Mouse (Mus musculus) large intestine, adult 2 months (tissue): ENCODE results near the gene Tnfrsf1a. TPM values are rescaled to one million over a fixed set of nuclear protein-coding genes. Genes with fewer than 3 reads are reported as not detected.
"Not testable (repeated sequence)": the region's sequence is repeated elsewhere in the genome, so short reads cannot be mapped to it uniquely, and the experiment has no call there.

Experiments
- DNase-seq: peaks from one replicate; pipeline ENCODE4 v3.0.0-alpha.2; 2012; ENCODE audit warnings: low read depth, low spot score
- WGBS: fragments of 180-500 bp; shearing (Covaris S2); methylation state at CpG from one replicate; pipeline ENCODE4 v1.1.7; 2018; 5-methylcytosine and 5-hydroxymethylcytosine counted together
- polyA plus RNA-seq: library from polyadenylated mRNA; depleted of rRNA; stranded (reverse); fragments of >200 nt; gene quantifications from 2 replicates; pipeline ENCODE4 v1.2.3, GENCODE M21; 2012; rRNA removed

Gene Tnfrsf1a
- polyA plus RNA-seq, result 123 and 182 TPM in 2 replicates

- no peak for DNase-seq
- 15% methylated on average over 22 of the region's 22 CpGs for WGBS
Observed at GRCm38 (mm10) chr6:125348721-125349574, at the start of gene Tnfrsf1a. Gene Tnfrsf1a, plus strand, starts transcription at chr6:125349362.

DNA sequence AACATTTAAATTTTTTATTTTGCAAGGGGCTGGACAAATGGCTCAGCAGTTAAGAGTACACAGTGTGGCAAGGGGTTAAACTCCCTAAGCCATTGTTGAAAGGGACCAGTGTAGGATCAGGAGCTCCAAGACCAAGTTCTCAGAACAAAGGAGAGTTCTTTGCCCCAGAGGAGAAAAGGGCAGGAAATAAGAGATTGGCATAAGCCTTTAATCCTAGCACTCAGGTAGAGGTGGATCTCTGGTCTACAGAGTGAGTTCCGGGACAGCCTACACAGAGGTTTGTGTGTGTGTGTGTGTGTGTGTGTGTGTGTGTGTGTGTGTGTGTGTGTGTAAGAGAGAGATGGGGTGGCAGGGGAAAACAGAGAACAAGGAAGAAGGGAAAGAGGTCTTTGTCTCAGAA lies 48.2 kb upstream of the Tnfrsf1a start:
- 63% methylated on average over 1 of the region's 1 CpGs for WGBS
- DNase-seq, result no peak

DNA sequence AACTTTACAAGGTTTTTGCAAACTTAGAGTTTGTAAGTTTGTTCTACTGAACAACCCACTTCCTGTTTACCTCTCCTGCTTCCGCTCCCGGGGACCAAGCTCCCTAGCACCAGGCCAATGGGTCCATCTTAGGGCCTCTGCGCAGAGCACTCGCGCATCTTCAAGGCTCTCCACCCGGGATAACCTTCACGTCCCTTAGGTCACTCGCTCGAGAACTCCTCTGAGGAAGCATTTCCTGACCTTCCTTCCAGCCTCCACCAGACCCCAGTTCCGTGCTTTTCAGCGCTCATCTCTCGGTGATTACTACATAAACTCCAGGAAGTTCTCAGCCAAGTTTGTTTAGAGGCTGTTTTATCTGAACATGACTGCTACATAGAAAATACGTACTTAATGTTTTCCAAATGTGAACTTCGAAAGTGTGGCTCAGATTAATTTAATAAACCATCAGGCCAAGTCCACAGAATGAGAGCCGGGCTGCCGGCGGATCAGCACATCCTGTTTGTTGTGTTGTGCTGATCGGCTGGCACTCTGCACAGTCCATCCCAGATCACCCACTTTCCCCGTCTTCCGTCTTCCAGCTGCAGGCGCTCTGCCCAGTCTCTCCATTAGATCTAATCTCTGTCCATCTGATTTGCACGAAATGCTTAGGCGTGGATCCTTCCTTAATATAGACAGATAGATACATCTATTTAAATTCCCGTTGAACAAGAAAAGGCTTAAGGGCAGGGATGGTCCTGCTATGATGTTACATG lies 46.8 kb upstream of the Tnfrsf1a start:
- DNase-seq, result no peak
- 74% methylated on average over 24 of the region's 24 CpGs for WGBS

DNA sequence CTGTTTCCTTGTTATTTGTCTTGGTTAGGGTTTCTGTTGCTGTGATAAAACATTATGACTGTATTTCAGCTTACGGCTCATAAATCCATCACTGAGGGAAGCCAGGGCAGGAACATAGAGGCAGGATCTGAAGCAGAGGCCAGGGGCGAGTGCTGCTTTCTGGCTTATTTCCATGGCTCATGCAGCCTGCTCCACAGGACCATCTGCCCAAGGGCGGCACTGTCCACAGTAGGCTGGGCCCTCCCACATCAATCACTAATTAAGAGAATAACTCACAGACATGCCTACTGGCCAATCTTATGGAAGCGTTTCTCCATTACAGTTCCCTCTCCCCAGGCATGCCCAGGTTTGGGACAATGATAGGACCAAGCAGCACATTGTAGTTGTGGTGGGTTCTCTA lies 45.9 kb upstream of the Tnfrsf1a start:
- no peak for DNase-seq
- WGBS, result 58% methylated on average over 4 of the region's 4 CpGs

DNA sequence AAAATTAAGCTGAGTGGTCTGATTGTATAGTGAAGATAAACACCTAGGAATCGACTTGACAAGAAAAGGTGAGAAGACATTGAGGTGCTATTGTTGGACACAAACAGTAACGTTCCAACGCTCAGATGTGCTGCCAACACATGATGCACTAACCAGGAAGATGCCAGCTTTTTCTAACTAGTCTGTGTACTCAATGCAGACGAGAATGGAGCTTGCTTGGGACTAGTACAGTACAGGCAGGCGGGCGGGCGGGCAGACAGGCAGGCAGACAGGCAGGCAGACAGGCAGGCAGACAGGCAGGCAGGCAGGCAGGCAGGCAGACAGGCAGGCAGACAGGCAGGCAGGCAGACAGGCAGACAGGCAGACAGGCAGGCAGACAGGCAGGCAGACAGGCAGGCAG lies 44.8 kb upstream of the Tnfrsf1a start:
- WGBS, result 80% methylated on average over 7 of the region's 7 CpGs
- not testable (repeated sequence) for DNase-seq

GRCm38 (mm10) chr6:125305465-125305864 lies 43.7 kb upstream of the Tnfrsf1a start:
- DNase-seq, result no peak
- WGBS, result 68% methylated on average over 6 of the region's 6 CpGs

DNA sequence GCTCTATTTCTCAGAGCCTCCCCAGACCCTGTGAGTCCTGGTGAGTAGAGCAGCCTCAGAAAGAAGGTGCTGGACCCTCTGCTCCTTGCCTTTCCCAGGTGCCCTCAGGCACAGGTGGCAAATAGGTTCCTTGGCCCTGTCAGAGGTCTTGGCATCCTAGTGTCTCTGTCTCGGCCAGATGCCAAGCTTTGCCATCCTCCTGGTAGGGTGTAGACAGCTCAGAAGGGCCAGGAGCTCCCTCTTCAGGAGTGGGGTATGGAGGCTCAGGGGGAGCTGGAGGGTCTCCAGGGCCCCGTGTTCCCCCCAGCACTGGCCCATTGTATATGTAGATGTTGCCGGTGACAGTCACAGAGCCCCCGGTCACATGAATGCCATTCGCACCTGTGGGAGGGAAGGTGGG lies 42.1 kb upstream of the Tnfrsf1a start:
- WGBS, result 92% methylated on average over 5 of the region's 5 CpGs
- no peak for DNase-seq

DNA sequence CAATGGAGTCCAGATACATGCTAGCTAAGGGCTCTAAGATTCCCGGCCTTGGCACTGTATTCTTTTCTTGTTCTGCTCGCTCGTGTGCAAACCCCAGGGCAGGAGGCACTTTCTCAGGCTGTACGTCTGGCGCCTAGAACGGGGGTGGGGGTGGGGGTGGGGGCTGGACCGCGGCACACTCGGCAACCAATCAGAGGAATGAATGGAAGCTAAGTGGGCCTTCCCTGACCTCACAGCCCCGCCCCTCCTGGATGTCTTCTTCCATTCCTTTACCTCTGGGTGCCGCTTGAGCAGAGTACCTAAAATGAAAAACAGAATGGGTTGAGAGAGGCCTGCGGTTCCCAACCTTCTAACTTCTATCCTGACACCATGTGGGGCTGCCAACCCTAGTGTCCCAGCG lies 40.2 kb upstream of the Tnfrsf1a start:
- WGBS, result 65% methylated on average over 13 of the region's 13 CpGs
- DNase-seq, result no peak

GRCm38 (mm10) chr6:125309406-125309805 lies 39.8 kb upstream of the Tnfrsf1a start:
- 81% methylated on average over 5 of the region's 5 CpGs for WGBS
- DNase-seq, result no peak

DNA sequence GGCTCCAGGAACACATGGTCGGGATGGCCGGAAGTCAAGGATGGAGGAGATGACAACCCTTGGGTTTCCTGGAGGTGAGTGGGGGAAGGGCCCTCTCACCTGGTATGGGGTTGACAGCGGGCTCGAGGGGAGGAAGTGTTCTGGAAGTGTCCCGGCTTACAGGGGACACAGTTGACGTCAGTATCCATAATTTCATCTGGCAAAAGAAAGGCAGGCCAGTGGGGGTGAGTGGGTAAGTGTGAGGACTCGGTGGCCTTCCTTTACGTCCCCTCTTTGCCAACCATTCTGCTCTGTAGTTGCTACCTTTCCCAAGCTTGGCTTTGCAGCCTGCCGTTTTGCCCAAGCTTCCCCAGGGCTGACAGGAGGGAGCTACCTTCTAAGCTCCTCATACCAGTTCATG lies 37.0 kb upstream of the Tnfrsf1a start:
- WGBS, result 69% methylated on average over 9 of the region's 9 CpGs
- DNase-seq, result no peak

GRCm38 (mm10) chr6:125312581-125313355 lies 36.4 kb upstream of the Tnfrsf1a start:
- no peak for DNase-seq
- WGBS, result 13% methylated on average over 22 of the region's 22 CpGs

DNA sequence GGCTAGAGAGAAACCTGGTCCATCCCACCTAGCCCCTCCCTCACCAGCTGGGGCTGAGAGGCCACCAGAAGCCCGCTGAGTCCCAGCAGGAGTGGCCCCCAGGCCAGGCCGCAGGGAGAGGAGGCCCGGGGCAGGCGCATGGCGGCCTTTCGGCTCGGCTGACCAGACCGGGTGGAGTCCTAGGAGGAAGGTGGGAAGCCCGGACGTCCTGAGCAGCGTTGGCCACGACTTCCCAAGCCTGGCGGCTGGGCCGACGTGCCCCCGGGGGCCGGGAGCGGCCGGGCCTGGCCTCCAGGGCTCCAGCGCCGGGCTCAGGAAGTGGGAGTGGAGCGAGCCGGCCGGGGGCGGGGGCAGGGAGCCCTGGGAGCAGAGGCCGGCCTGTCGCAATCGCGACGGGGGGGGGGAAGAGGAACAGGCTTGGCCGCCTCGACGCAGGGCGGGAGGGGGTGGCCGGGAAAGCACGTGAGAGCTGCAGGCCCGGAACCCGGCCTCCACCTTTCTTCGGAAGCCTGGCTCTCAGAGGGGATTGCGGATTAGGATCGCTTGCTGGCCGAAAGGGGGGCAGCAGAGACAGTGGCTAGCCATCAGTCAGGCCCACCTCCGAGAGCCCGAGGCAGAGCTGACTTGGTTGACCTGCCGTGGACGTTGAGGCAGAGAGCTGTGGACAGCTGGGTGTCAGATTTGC lies 35.5 kb upstream of the Tnfrsf1a start, which contains the start of gene Ltbr:
Gene Ltbr (minus strand): TSS at position 340 of the 685 bp plus-strand sequence.
- DNase-seq, result peak; percentile 66
- 1% methylated on average over 45 of the region's 46 CpGs for WGBS

DNA sequence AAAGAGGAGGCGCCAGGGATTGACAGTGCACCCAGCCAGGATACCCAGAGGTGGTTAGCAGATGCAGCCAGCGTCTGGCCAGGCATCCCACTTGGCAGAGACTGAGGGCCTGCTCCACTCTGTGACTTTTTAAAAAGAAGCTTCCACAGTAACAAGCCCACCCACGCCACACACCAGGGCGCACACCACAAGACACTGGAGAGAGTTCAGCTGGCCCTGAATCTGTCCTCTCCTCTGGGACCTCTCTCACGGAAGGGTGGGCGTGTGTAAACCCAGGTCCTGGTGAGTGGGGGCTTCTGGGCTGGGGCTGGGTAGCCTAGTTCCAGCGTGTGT lies 35.0 kb upstream of the Tnfrsf1a start:
- WGBS, result 50% methylated on average over 7 of the region's 7 CpGs
- no peak for DNase-seq

DNA sequence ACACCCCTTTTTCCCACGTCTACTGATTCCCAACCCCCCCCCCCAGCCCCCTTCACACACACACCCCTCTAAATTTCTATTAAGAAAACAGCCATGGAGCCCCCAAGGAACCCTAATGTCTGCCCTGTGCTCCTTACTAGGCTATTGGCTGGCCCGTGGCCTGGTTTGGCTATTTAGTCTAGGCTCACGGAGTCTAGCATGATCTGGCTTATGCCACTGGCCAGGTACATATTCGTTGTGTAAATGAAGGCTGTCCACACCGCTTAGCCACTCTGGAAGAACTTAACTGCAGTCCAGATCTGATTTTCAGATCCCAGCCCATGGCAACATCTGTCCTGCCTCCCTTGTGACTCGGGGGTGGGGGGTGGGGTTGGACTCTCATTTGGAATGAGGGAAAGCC lies 34.4 kb upstream of the Tnfrsf1a start:
- 73% methylated on average over 6 of the region's 6 CpGs for WGBS
- no peak for DNase-seq

- WGBS, result 51% methylated on average over 7 of the region's 7 CpGs
- no peak for DNase-seq
Observed at GRCm38 (mm10) chr6:125317077-125317476, 32.1 kb upstream of the Tnfrsf1a start.

GRCm38 (mm10) chr6:125318981-125319918 lies 29.9 kb upstream of the Tnfrsf1a start:
- no peak for DNase-seq
- 66% methylated on average over 15 of the region's 15 CpGs for WGBS

DNA sequence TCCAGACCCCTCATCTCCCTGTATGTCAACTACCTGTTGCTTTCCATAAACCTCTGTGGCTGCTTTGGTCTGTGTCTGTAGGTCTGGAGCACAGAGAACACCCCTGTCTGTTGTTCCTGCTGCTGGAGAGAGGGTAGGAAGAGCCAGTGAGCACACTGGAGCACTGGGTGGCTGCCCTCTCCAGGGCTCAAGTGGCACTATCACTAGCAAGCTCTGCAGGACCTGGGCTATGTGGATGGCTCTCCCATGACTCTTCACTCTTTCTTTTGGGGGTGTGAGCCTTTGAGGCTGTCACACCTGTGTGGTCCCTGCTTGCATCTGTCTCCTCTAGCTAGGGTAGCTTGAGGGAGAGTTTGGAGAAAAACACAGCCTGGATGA lies 29.3 kb upstream of the Tnfrsf1a start:
- no peak for DNase-seq

DNA sequence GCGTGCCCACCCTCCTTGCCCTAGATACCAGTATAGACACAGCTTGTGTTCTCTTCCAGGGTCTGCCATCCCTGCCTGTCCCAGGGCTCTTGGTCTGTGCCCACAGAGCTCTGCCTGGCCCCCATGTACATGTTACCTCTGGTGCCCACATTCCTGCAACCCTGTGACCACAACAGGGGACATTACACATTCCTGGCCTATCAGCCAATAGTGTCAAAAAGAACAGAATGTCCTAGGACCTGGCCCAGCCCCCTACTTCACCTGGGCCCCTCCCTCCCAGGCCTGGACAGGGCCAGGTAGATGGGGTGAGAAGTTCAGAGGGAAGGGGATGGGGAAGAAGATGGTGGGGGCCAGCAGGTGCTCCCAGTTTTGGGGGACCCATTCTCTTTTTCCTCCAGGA lies 28.8 kb upstream of the Tnfrsf1a start, which contains the start of gene Scnn1a:
Gene Scnn1a (plus strand): TSS at position 337 of the 400 bp plus-strand sequence.
- no peak for DNase-seq
- WGBS, result 96% methylated on average over 1 of the region's 1 CpGs
